Mouse (Mus musculus) liver, embryonic 14.5 days (tissue): ENCODE data around the gene Nppc.

ENCODE experiments used
- CTCF ChIP-seq: IDR thresholded peaks from 2 replicates; pipeline ENCODE4 v1.5.1; 2016; ENCODE audit warnings: antibody characterized with exemption, low read depth, control low read depth
- EP300 ChIP-seq: IDR thresholded peaks from 2 replicates; pipeline ENCODE4 v1.6.1; 2016; ENCODE audit warnings: antibody characterized with exemption, low read depth

DNA sequence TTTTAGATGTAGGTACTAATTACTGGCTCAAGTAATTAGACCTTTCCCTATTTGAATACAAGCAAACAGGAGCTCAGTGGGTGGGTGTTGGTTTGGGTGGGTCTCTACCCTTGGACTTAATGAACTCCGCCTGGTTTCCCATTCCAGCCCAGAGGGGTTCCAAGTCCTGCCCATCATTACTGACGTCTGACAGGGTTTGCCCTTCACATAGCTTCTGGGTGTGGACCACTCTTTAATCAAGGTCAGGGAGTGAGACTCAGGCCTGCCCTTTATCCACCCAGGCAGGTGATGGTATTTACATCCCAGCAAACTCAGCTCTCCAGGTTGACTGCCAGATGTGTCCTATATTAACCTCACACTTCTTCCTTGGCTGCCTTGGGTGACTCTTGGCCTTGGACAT lies 22.9 kb downstream of the Nppc start:
- TF ChIP-seq EP300 (no peak), CTCF (no peak)
